Comparison of ENCODE assay signal across 8 mouse cellular contexts in the genomic region with DNA sequence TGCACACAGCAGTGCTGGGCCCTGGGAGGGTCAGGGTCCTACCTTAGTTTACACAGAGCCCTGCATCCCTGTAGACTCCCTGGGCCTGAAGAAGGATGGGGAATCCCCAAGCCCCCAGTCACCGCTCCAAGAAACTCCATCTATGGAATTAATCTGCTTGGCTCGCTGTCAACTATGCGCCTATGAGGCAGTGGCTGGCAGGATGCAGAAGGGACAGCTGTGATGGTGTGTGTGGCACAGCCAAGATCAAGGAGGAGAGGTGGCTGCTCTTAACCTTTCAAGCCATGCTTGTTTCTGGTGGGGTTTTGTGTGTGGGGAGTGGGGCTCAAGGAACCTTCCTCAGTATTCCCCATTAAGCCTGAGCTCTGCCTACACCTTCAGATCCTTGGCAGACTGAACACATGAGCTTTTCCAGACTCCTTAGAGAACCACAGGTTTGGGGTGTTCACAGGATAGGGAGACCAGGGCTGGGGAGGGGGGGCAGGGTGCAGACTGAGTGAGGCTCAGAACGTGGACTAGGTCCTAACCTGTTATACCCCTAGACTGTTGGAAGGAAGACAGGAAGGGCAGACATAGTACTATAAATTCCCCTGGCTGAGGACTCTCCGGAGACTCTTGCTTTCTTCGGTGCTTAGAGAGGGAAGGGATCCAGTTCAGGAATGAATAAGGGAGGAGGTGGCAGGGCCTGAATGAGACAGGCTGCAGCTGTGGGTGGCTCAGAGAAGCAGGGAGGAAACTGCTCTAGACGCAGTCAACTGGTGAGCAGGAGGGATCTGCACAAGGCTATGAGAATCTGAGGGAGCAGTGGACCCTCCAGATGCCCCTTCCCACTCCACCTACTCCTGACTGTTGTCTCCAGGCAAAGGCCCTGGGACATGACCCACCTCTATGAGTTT. TPM values are rescaled to one million over a fixed set of nuclear protein-coding genes. Genes with fewer than 3 reads are reported as not detected.
A peak's percentile ranks its signal among the peaks of the same experiment; 100 is the strongest.
DNase-seq lines count a peak whose midpoint lies in the region; ATAC-seq and TF ChIP-seq lines count a peak whose summit lies in the region.

No protein-coding gene starts in this region.

- no peak overlapping the region for H3K4me2 ChIP-seq in intestine, embryonic 14.5 days (ENCODE audit: low read length)
- H3K4me2 ChIP-seq in intestine, postnatal 0 days (replicated peaks; ENCODE audit: low read depth) = no peak overlapping the region
- H3K4me2 ChIP-seq in heart, postnatal 0 days (ENCODE audit: low read depth, low read length) = no peak overlapping the region
- no peak overlapping the region for H3K4me2 ChIP-seq in limb, embryonic 14.5 days (replicated peaks; ENCODE audit: low read depth, low read length, severe bottlenecking)
- no peak overlapping the region for H3K4me2 ChIP-seq in forebrain, embryonic 16.5 days (ENCODE audit: low read length)

- peaks cover 33% of the 10 kb centered on the region for H3K36me3 ChIP-seq in intestine, embryonic 14.5 days (ENCODE audit: control insufficient read depth, insufficient read depth, low read length)
- H3K36me3 ChIP-seq in intestine, postnatal 0 days (ENCODE audit: control insufficient read depth, insufficient read depth) = no peaks in the 10 kb centered on the region
- H3K36me3 ChIP-seq in heart, postnatal 0 days (replicated peaks; ENCODE audit: control insufficient read depth, insufficient read depth, low read length) = no peaks in the 10 kb centered on the region
- H3K36me3 ChIP-seq in limb, embryonic 14.5 days (ENCODE audit: control insufficient read depth, insufficient read depth, low read length) = peaks cover 70% of the 10 kb centered on the region
- no peaks in the 10 kb centered on the region for H3K36me3 ChIP-seq in forebrain, embryonic 16.5 days (ENCODE audit: control insufficient read depth, insufficient read depth)

- peak; percentile 55; the same call in 1 of the 2 replicates for ATAC-seq in intestine, embryonic 14.5 days (replicated peaks; ENCODE audit: low FRiP score, low TSS enrichment, low read depth)
- no peak for ATAC-seq in intestine, postnatal 0 days
- ATAC-seq in heart, postnatal 0 days (ENCODE audit: insufficient read depth, low read depth) = 0 out of 2 replicates have a peak, but pooled peaks have one; percentile 22
- ATAC-seq in limb, embryonic 14.5 days (ENCODE audit: low FRiP score, low read depth) = no peak
- ATAC-seq in forebrain, embryonic 16.5 days = no peak

- 30% methylated on average over 7 of the region's 7 CpGs for WGBS in intestine, embryonic 14.5 days
- 62% methylated on average over 7 of the region's 7 CpGs for WGBS in intestine, postnatal 0 days
- WGBS in heart, postnatal 0 days = 17% methylated on average over 7 of the region's 7 CpGs
- WGBS in limb, embryonic 14.5 days = 70% methylated on average over 7 of the region's 7 CpGs
- WGBS in forebrain, embryonic 16.5 days = 62% methylated on average over 7 of the region's 7 CpGs

- no peak for DNase-seq in intestine, embryonic 14.5 days (ENCODE audit: low spot score)
- DNase-seq in brain, adult 2 months (ENCODE audit: low read depth, low spot score) = peak; percentile 85
- DNase-seq in heart, postnatal 0 days (ENCODE audit: low spot score) = peak; percentile 78
- DNase-seq in limb, embryonic 14.5 days (ENCODE audit: low spot score) = peak; percentile 65
- no peak for DNase-seq in testis, postnatal 14 days (ENCODE audit: low spot score)
- DNase-seq in layer of hippocampus, postnatal 25 days (ENCODE audit: extremely low spot score in 1 of 2, low spot score in 1 of 2) = no peak

- no peak for TF ChIP-seq CTCF in intestine, postnatal 0 days (IDR thresholded peaks at IDR 0.05; ENCODE audit: low read depth)
- TF ChIP-seq CTCF in heart, postnatal 0 days (IDR thresholded peaks at IDR 0.05; ENCODE audit: low read depth) = no peak

- no peaks in the 10 kb centered on the region for H3K27me3 ChIP-seq in intestine, embryonic 14.5 days (replicated peaks; ENCODE audit: control insufficient read depth, insufficient read depth, low read length)
- H3K27me3 ChIP-seq in intestine, postnatal 0 days (replicated peaks; ENCODE audit: control insufficient read depth, insufficient read depth, low read length) = no peaks in the 10 kb centered on the region
- H3K27me3 ChIP-seq in heart, postnatal 0 days (ENCODE audit: control insufficient read depth, insufficient read depth, low read length) = no peaks in the 10 kb centered on the region
- no peaks in the 10 kb centered on the region for H3K27me3 ChIP-seq in limb, embryonic 14.5 days (ENCODE audit: control insufficient read depth, insufficient read depth, low read length)
- H3K27me3 ChIP-seq in forebrain, embryonic 16.5 days (replicated peaks; ENCODE audit: control insufficient read depth, insufficient read depth, low read length) = no peaks in the 10 kb centered on the region; the same call in 1 of the 2 replicates

- H3K27ac ChIP-seq in intestine, embryonic 14.5 days (ENCODE audit: low read depth) = peak overlapping the region; percentile 83
- H3K27ac ChIP-seq in intestine, postnatal 0 days (ENCODE audit: low read depth, low read length) = no peak overlapping the region; the same call in 1 of the 2 replicates
- H3K27ac ChIP-seq in heart, postnatal 0 days (ENCODE audit: low read depth) = peak overlapping the region; percentile 25; the same call in 1 of the 2 replicates
- 0 out of 2 replicates have a peak overlapping the region, but pooled peaks have one; percentile 19 for H3K27ac ChIP-seq in limb, embryonic 14.5 days (replicated peaks; ENCODE audit: low read depth, low read length)
- H3K27ac ChIP-seq in forebrain, embryonic 16.5 days (ENCODE audit: low read length) = no peak overlapping the region

- no peak overlapping the region for H3K4me3 ChIP-seq in intestine, embryonic 14.5 days (ENCODE audit: low read depth, low read length)
- no peak overlapping the region for H3K4me3 ChIP-seq in intestine, postnatal 0 days (ENCODE audit: low read depth, low read length)
- no peak overlapping the region for H3K4me3 ChIP-seq in heart, postnatal 0 days (ENCODE audit: low read depth, low read length)
- no peak overlapping the region for H3K4me3 ChIP-seq in limb, embryonic 14.5 days (replicated peaks; ENCODE audit: low read length)
- H3K4me3 ChIP-seq in forebrain, embryonic 16.5 days (replicated peaks; ENCODE audit: low read length) = no peak overlapping the region

- no peaks in the 10 kb centered on the region for H3K9me3 ChIP-seq in intestine, embryonic 14.5 days (ENCODE audit: control insufficient read depth, low read length)
- H3K9me3 ChIP-seq in intestine, postnatal 0 days (ENCODE audit: control insufficient read depth) = no peaks in the 10 kb centered on the region
- H3K9me3 ChIP-seq in heart, postnatal 0 days (replicated peaks; ENCODE audit: control insufficient read depth, low read length) = no peaks in the 10 kb centered on the region
- H3K9me3 ChIP-seq in limb, embryonic 14.5 days (ENCODE audit: control insufficient read depth, low read length) = no peaks in the 10 kb centered on the region
- H3K9me3 ChIP-seq in forebrain, embryonic 16.5 days (ENCODE audit: control insufficient read depth, low read length) = no peaks in the 10 kb centered on the region

- TF ChIP-seq EP300 in heart, postnatal 0 days (IDR thresholded peaks at IDR 0.05; ENCODE audit: low read depth) = no peak

- H3K9ac ChIP-seq in intestine, embryonic 14.5 days (ENCODE audit: low read length) = no peak overlapping the region
- H3K9ac ChIP-seq in intestine, postnatal 0 days (ENCODE audit: low read depth, low read length) = no peak overlapping the region
- H3K9ac ChIP-seq in heart, postnatal 0 days (replicated peaks; ENCODE audit: low read depth, low read length) = no peak overlapping the region
- H3K9ac ChIP-seq in limb, embryonic 14.5 days (ENCODE audit: low read depth, low read length, severe bottlenecking) = no peak overlapping the region
- H3K9ac ChIP-seq in forebrain, embryonic 16.5 days (replicated peaks; ENCODE audit: low read depth, low read length) = no peak overlapping the region

- TF ChIP-seq POLR2A in limb, embryonic 14.5 days (IDR thresholded peaks at IDR 0.05; ENCODE audit: borderline replicate concordance, extremely low read depth, insufficient read depth, insufficient read length) = no peak

- peaks cover 32% of the 10 kb centered on the region for H3K4me1 ChIP-seq in intestine, embryonic 14.5 days (replicated peaks; ENCODE audit: control insufficient read depth, insufficient read depth, low read length)
- H3K4me1 ChIP-seq in intestine, postnatal 0 days (replicated peaks; ENCODE audit: control insufficient read depth, insufficient read depth, low read length) = peaks cover 14% of the 10 kb centered on the region
- peaks cover 65% of the 10 kb centered on the region for H3K4me1 ChIP-seq in heart, postnatal 0 days (ENCODE audit: control insufficient read depth, insufficient read depth)
- H3K4me1 ChIP-seq in limb, embryonic 14.5 days (ENCODE audit: control insufficient read depth, insufficient read depth, low read length) = peaks cover 47% of the 10 kb centered on the region
- H3K4me1 ChIP-seq in forebrain, embryonic 16.5 days (replicated peaks; ENCODE audit: control insufficient read depth, insufficient read depth, low read length) = peaks cover 30% of the 10 kb centered on the region

RNA-seq across cellular contexts. Expression of gene Col27a1, which starts 20.0 kb away (rescaled TPM):
- 18.5 and 21.2 TPM in 2 replicates for polyA plus RNA-seq in intestine, embryonic 14.5 days (2014; fragmentation: Nextera tagmentation; extraction: Ambion mirVana)
- 5.0 and 7.2 TPM in 2 replicates for polyA plus RNA-seq in intestine, postnatal 0 days (2015; fragmentation: Nextera tagmentation; extraction: Ambion mirVana)
- total RNA-seq in heart, postnatal 0 days (2014; rRNA removed; ENCODE audit: low replicate concordance) = 5.9 and 8.2 TPM in 2 replicates
- polyA plus RNA-seq in heart, postnatal 0 days (2015; fragmentation: Nextera tagmentation; extraction: Ambion mirVana) = 0.92 and 1.2 TPM in 2 replicates
- 134 and 171 TPM in 2 replicates for polyA plus RNA-seq in limb, embryonic 14.5 days (2012; rRNA removed)
- 34.1 and 40.5 TPM in 2 replicates for polyA plus RNA-seq in limb, embryonic 14.5 days (2014; fragmentation: Nextera tagmentation; extraction: Ambion mirVana)
- 1 to 10 TPM; 3.0 to 4.7 TPM for total RNA-seq in layer of hippocampus, postnatal 25 days (2021)
- polyA plus RNA-seq in forebrain, embryonic 16.5 days (2015; fragmentation: Nextera tagmentation; extraction: Ambion mirVana) = 0.88 and 0.98 TPM in 2 replicates

Comparison
In these comparisons a context has a peak if more than half of its experiments do, and no peak if none do; other contexts are left out.
1. ATAC-seq: peak in intestine, embryonic 14.5 days (single experiment) and heart, postnatal 0 days (single experiment); none in intestine, postnatal 0 days (single experiment), limb, embryonic 14.5 days (single experiment) and forebrain, embryonic 16.5 days (single experiment).
2. H3K27ac ChIP-seq: peak in intestine, embryonic 14.5 days (single experiment), heart, postnatal 0 days (single experiment) and limb, embryonic 14.5 days (single experiment); none in intestine, postnatal 0 days (single experiment) and forebrain, embryonic 16.5 days (single experiment).
3. DNase-seq: peak in brain, adult 2 months (single experiment), heart, postnatal 0 days (single experiment) and limb, embryonic 14.5 days (single experiment); none in intestine, embryonic 14.5 days (single experiment), testis, postnatal 14 days (single experiment) and layer of hippocampus, postnatal 25 days (0 of 2).